Mouse (Mus musculus) thymus, adult 2 months (tissue): Measurements from ENCODE around the gene Gm867. TPM values are rescaled to one million over a fixed set of nuclear protein-coding genes. Genes with fewer than 3 reads are reported as not detected.

ENCODE experiments used
- DNase-seq: peaks from one replicate; pipeline ENCODE4 v3.0.0; 2021
- H3K27ac ChIP-seq: fragments of 200-500 bp; 2 replicates; pipeline ENCODE4 v1.5.1; 2012; ENCODE audit warnings: low read length, control low read depth; ENCODE audit not compliant: control insufficient read depth, insufficient read depth
- H3K27me3 ChIP-seq: fragments of 200-500 bp; 2 replicates; pipeline ENCODE4 v1.6.1; 2012; ENCODE audit warnings: mild to moderate bottlenecking, low read length, moderate library complexity, mixed read lengths; ENCODE audit not compliant: control insufficient read depth, insufficient read depth
- H3K36me3 ChIP-seq: fragments of 200-500 bp; 2 replicates; pipeline ENCODE4 v1.6.1; 2012; ENCODE audit warnings: mild to moderate bottlenecking, low read length, moderate library complexity; ENCODE audit not compliant: control insufficient read depth, insufficient read depth
- H3K4me1 ChIP-seq: fragments of 200-500 bp; replicated peaks from 2 replicates; pipeline ENCODE4 v1.6.1; 2012; ENCODE audit warnings: low read length; ENCODE audit not compliant: control insufficient read depth, insufficient read depth
- H3K4me3 ChIP-seq: fragments of 200-500 bp; 2 replicates; pipeline ENCODE4 v1.5.1; 2012; ENCODE audit warnings: mild to moderate bottlenecking, low read length, control low read depth, moderate library complexity; ENCODE audit not compliant: control insufficient read depth, insufficient read depth
- CTCF ChIP-seq: fragments of 200-500 bp; IDR thresholded peaks from 2 replicates; pipeline ENCODE4 v1.5.1; 2012; ENCODE audit warnings: mild to moderate bottlenecking, control low read depth, low read length, moderate library complexity, borderline replicate concordance; ENCODE audit not compliant: control insufficient read depth, poor library complexity, insufficient read depth; ENCODE audit errors: extremely low read depth
- POLR2A ChIP-seq: fragments of 200-500 bp; IDR thresholded peaks from 2 replicates; pipeline ENCODE4 v1.6.1; 2012; ENCODE audit warnings: mild to moderate bottlenecking, low read length, control low read depth, moderate library complexity; ENCODE audit not compliant: control insufficient read depth, poor library complexity, insufficient read depth; ENCODE audit errors: extremely low read depth
- WGBS: fragments of 180-500 bp; shearing (Covaris S2); methylation state at CpG from one replicate; pipeline ENCODE4 v1.1.7; 2018; 5-methylcytosine and 5-hydroxymethylcytosine counted together
- polyA plus RNA-seq: library from polyadenylated mRNA; depleted of rRNA; stranded (reverse); fragments of >200 nt; gene quantifications from 2 replicates; pipeline ENCODE4 v1.2.3, GENCODE M21; 2012

Gm867 gene
- polyA plus RNA-seq, 1 experiment: 0.42 TPM

DNA sequence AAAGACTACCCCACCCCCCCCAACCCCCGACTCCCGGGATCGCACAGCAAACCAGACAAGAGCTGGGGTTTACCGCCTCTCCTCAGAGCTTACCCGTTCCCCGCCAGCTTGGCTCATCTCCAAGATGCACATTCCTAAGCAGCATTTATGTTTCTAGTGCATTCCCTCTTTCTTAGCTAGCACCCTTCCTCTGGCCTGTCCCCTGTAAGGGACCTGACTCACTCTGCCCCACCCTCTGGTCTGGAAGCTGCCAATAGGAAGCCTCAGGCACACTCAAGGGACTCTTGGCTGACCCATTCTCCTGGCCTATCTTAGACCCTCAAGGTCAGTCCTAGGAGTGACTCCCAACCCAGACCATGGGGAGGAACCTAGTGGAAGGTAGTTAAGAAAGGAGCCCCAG lies 10.2 kb downstream of the Gm867 start:
- DNase-seq: no peak
- H3K4me1 ChIP-seq: peaks cover 12% of the 10 kb centered on the region
- H3K36me3 ChIP-seq: no peaks in the 10 kb centered on the region
- TF ChIP-seq CTCF: no peak
- TF ChIP-seq POLR2A: no peak
- H3K4me3 ChIP-seq: no peak overlapping the region
- no peak overlapping the region for H3K27ac ChIP-seq
- 57% methylated on average over 6 of the region's 6 CpGs for WGBS
- H3K27me3 ChIP-seq: peaks cover 4% of the 10 kb centered on the region; the same call in 1 of the 2 replicates

DNA sequence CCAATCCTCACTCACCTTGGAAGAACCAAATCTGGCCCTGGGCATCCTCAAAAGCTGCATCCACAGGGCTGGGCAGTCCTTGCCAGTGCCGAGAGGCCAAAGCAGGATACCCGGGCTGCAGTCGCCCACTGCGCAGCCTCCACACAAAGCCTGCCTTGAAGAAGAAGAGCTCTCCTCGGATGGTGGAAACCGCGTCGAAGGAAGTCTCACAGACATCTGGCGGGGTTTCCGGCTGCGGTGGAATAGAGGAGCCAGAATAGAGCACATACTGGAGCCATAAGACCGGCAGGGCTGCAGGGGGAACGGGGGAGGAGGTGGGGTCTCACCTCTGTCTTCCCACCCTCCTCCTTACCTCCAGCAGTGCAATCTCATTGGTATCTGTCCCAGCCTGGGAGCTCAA lies 14.1 kb downstream of the Gm867 start:
- peak overlapping the region; percentile 30 for H3K4me3 ChIP-seq
- H3K27ac ChIP-seq: no peak overlapping the region
- peaks cover 5% of the 10 kb centered on the region for H3K4me1 ChIP-seq
- TF ChIP-seq CTCF (no peak), POLR2A (no peak)
- peaks cover 4% of the 10 kb centered on the region; the same call in 1 of the 2 replicates for H3K27me3 ChIP-seq
- 88% methylated on average over 13 of the region's 13 CpGs for WGBS
- DNase-seq: no peak
- no peaks in the 10 kb centered on the region for H3K36me3 ChIP-seq

DNA sequence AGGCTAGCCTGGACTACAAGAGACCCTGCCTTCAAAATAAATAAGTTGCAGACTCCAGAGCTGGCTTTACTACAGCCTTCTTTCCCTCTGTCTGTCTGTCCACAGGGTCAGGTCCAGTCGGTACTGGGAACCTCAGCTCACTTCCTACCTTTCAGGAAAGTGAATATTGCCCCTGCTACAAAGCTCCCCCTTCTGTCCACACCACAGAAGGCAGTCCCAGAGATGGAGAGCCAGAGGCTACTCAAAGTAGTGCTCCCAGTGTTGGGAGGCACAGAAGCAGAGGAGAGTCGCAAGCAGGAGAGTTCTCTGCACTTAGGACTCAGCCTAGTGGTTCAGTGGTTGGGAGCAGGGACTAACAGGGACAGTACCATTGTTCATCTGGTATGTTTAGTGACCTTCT lies 16.1 kb downstream of the Gm867 start:
- no peak for DNase-seq

DNA sequence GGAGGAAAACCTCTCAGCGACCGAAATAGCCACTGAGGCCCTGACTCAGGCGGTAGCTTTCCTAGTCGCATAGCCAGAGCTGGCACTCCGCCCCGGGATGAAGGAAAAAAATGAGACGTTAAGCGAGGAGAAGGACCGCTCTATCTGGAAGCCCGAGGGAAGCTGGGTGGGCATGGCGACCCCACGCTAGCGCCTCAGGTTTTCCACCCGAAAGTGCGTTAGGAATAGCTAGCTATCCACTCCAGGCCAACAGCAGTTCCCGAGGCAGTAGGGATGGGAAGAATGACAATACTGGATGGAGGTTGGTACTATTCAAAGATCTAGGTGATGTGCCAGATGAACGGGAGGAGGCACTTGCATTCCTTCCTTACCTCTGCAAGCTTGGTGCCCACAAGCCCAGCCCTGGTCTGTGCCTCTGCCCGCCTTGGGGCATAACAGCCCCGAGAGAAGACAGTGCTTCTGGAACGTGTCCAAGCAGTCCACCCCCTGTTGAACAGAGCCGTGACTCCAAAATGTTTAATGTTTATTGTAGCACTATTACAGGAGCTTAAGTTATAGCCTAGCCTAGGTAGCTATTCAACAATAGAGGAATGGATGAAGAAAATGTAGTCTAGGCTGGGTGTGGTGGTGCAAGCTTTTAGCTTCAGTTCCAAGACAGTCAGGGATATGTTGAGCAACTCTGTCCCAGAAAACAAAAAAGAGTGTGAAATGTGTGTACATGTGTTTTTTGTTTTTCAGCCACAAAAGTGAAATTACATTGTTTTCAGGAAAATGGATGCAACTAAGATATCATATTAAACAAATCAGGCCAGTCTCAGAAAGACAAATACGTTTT lies 18.5 kb downstream of the Gm867 start:
- 6% methylated on average over 22 of the region's 22 CpGs for WGBS
- Histone ChIP-seq H3K36me3 (no peaks in the 10 kb centered on the region), H3K4me3 (peak overlapping the region; percentile 74), H3K27ac (no peak overlapping the region), H3K4me1 (peaks cover 6% of the 10 kb centered on the region), H3K27me3 (no peaks in the 10 kb centered on the region)
- DNase-seq: no peak
- TF ChIP-seq POLR2A (no peak), CTCF (no peak)

More for the DNA sequence above, 16.1 kb downstream of the Gm867 start:
- no peak for TF ChIP-seq POLR2A
- no peak for TF ChIP-seq CTCF
- H3K4me1 ChIP-seq: peaks cover 6% of the 10 kb centered on the region
- no peaks in the 10 kb centered on the region for H3K36me3 ChIP-seq
- WGBS: 55% methylated on average over 2 of the region's 2 CpGs
- H3K4me3 ChIP-seq: no peak overlapping the region
- no peaks in the 10 kb centered on the region for H3K27me3 ChIP-seq
- no peak overlapping the region for H3K27ac ChIP-seq

DNA sequence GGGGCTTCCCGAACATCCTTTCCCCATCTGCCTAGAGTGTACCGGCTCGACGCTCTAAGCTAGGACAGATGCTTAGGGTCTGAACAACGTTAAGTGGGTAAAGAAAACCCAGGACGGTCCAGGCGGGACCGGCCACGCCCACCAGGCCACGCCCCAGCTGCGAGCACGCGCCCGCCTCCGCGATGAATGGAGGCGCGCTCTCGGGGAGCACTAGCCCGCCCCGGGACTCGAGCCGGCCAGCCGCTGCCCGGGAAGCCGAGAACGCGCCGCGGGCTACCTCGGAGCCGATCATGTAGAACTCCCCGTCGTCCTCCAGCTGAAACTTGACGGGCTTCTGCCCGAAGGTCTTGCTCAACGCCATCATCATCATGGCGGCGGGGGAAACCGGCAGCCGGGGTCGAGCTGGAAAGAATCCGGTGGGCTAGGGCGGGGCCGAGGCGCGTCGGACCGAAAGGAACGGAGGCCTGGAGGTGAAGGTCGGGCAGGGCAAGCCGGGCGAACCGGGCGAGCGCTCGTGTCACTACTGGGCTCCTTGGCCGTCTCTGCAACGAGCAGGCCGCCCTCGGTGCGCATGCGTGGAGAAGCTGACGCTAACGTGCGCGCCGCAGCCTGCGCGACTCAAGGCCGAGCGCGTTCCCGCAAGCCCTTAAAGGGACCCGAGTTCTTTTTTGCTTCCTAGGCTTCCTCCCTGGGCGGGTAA lies 19.3 kb downstream of the Gm867 start, which contains the start of gene Smarcb1:
Gene Smarcb1 (minus strand): TSS at position 592 of the 700 bp plus-strand sequence.
- WGBS: under 1% methylated on average over 76 of the region's 76 CpGs
- peak within 1 kb of the TSS; percentile 74 for H3K4me3 ChIP-seq
- no peaks in the 10 kb centered on the region for H3K27me3 ChIP-seq
- H3K4me1 ChIP-seq: peaks cover 4% of the 10 kb centered on the region
- no peaks in the 10 kb centered on the region for H3K36me3 ChIP-seq
- 0 out of 2 replicates have a peak, but pooled peaks have one; percentile 13 for TF ChIP-seq CTCF
- TF ChIP-seq POLR2A: peak; percentile 49
- no peak within 1 kb of the TSS for H3K27ac ChIP-seq
- DNase-seq: peak; percentile 93

DNA sequence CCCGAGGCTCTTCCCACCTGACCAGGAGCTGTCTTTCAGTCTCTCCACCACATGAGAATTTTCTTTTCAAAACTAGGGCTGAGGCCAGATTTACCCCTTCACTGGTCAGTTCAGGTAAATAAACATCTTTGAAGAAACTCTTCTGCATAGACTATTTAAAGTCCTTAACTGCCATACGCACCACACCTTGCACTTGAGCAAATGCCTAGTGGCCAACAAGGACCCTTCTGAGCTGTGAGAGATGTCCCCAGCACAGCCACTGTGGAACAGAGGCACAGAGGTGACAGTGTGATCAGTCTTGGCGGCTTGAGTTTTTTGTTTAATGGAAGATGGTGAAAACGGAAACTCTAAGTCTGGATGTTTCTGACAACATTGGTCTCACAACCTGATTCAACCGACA lies 21.4 kb downstream of the Gm867 start:
- Histone ChIP-seq H3K4me3 (no peak overlapping the region), H3K4me1 (peaks cover 4% of the 10 kb centered on the region), H3K36me3 (no peaks in the 10 kb centered on the region), H3K27ac (no peak overlapping the region), H3K27me3 (no peaks in the 10 kb centered on the region)
- no peak for DNase-seq
- TF ChIP-seq CTCF (no peak), POLR2A (no peak)
- WGBS: 94% methylated on average over 5 of the region's 5 CpGs
